Mouse (Mus musculus): ENCODE measurements around the gene Psmd9. TPM values are rescaled to one million over a fixed set of nuclear protein-coding genes. Genes with fewer than 3 reads are reported as not detected.
A peak's percentile ranks its signal among the peaks of the same experiment; 100 is the strongest.

Gene Psmd9
- polyA plus RNA-seq, 1 experiment from 2014 or later: 51.4 TPM

DNA sequence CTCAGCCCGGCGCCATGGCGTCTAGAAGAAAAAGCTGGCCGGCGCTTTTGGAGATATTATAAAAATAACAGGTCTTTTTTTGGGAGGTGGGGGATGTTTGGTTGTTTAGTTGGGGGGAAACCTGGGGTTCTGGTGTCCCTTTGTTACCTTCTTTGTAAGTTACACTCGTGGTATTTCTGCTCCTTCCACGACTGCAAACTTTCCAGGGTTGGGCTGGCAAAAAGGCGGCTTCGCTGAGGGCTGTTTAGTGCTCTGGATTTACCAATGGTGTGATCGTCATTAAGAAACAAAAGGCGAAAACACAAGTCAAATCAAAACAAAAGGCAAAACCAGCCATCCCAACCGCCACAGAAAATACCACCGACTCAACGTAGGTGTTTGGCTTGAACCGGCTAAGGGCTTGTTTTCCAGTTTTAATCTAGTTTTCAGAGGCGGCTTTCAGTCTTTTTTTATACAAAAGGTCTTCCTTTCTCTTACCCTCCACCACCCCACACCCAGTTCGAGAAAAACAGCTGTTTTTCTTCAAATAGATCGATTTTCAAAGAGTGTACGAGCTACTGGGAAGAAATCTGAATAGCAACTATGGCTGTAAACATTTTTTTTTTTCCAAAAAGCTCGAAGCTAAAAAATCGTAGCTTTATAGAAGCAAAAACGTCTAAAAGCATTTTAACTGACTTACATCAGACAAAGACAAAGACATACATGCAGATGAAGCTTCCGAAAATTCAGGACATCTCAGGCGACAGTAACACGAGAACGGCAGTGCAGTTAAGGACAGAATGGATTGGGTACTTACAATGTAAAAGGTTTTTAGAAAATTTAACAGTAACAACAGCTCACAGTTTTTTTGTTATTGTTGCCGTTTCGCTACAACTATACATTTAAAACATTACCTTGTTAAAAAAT is 29.2 kb upstream of the Psmd9 start:
- Histone ChIP-seq H3K4me1 (replicated peaks; ENCODE audit: control insufficient read depth, insufficient read depth) (peaks cover 16% of the 10 kb centered on the region), H3K27ac (replicated peaks) (peak overlapping the region; percentile 100), H3K4me2 (replicated peaks; ENCODE audit: low read depth) (peak overlapping the region; percentile 100), H3K9ac (ENCODE audit: low read length) (peak overlapping the region; percentile 99), H3K4me3 (ENCODE audit: low read depth, low read length) (peak overlapping the region; percentile 92), H3K36me3 (ENCODE audit: control insufficient read depth, insufficient read depth, low read length) (no peaks in the 10 kb centered on the region), H3K9me3 (ENCODE audit: control insufficient read depth, low read length) (no peaks in the 10 kb centered on the region), H3K27me3 (ENCODE audit: control insufficient read depth, insufficient read depth, low read length) (no peaks in the 10 kb centered on the region)
- ATAC-seq (ENCODE audit: low FRiP score, low TSS enrichment) (no peak), DNase-seq (ENCODE audit: low spot score) (no peak)
- WGBS: 1% methylated on average over 28 of the region's 28 CpGs
- no peak for TF ChIP-seq EP300 (optimal IDR thresholded peaks at IDR 0.05)
- TF ChIP-seq CTCF (IDR thresholded peaks at IDR 0.05; ENCODE audit: low read depth): no peak

- TF ChIP-seq CTCF (IDR thresholded peaks at IDR 0.05; ENCODE audit: low read depth): 0 out of 2 replicates have a peak, but pooled peaks have one; percentile 17
- peak; percentile 85 for TF ChIP-seq EP300 (optimal IDR thresholded peaks at IDR 0.05)
- peak overlapping the region; percentile 100 for H3K27ac ChIP-seq (replicated peaks)
- H3K9ac ChIP-seq (ENCODE audit: low read length): peak overlapping the region; percentile 98
- H3K9me3 ChIP-seq (ENCODE audit: control insufficient read depth, low read length): no peaks in the 10 kb centered on the region
- under 1% methylated on average over 31 of the region's 31 CpGs for WGBS
- peaks cover 9% of the 10 kb centered on the region for H3K4me1 ChIP-seq (replicated peaks; ENCODE audit: control insufficient read depth, insufficient read depth)
- peak overlapping the region; percentile 92 for H3K4me3 ChIP-seq (ENCODE audit: low read depth, low read length)
- peak overlapping the region; percentile 100 for H3K4me2 ChIP-seq (replicated peaks; ENCODE audit: low read depth)
- no peaks in the 10 kb centered on the region for H3K36me3 ChIP-seq (ENCODE audit: control insufficient read depth, insufficient read depth, low read length)
- peak; percentile 36 for ATAC-seq (ENCODE audit: low FRiP score, low TSS enrichment)
- DNase-seq (ENCODE audit: low spot score): peak; percentile 90
- H3K27me3 ChIP-seq (ENCODE audit: control insufficient read depth, insufficient read depth, low read length): no peaks in the 10 kb centered on the region
Observed at GRCm38 (mm10) chr5:123140694-123141554, 28.3 kb upstream of the Psmd9 start.

DNA sequence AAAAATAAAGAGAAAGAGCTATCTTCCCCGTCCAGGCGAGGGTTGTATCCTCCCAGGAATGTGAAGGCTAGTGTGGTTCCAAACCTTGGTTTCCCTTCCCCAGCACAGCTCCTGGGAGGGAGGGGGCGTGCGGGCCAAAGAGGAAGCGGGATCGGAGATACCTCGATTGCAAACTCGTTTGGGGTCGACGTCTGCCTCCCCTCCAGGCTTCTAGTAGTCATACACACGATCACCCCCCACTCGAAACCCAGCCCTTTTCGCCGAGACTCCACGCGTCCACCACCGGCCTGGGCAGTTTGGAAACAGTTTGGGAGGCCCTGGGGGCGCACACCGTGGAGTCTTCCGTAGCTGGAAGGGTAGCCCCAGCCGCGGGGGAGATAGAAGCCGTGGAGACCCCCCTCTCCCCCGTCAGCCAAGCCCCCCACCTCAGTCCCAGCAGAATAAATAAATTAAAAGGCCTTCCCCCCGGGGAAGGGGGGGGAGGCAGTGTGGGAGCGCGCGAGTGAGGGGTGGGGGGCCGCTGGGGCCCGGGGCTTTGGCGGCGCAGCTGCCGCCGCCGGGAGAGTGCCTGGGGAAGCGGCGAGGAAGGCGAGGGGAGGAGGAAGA is 27.6 kb upstream of the Psmd9 start:
- peak overlapping the region; percentile 98 for H3K9ac ChIP-seq (ENCODE audit: low read length)
- no peaks in the 10 kb centered on the region for H3K9me3 ChIP-seq (ENCODE audit: control insufficient read depth, low read length)
- DNase-seq (ENCODE audit: low spot score): peak; percentile 64
- H3K4me1 ChIP-seq (replicated peaks; ENCODE audit: control insufficient read depth, insufficient read depth): peaks cover 7% of the 10 kb centered on the region; the same call in 1 of the 2 replicates
- peak overlapping the region; percentile 92 for H3K4me3 ChIP-seq (ENCODE audit: low read depth, low read length)
- WGBS: 0% methylated on average over 34 of the region's 38 CpGs
- ATAC-seq (ENCODE audit: low FRiP score, low TSS enrichment): no peak
- H3K27ac ChIP-seq (replicated peaks): peak overlapping the region; percentile 100
- H3K27me3 ChIP-seq (ENCODE audit: control insufficient read depth, insufficient read depth, low read length): no peaks in the 10 kb centered on the region
- peak overlapping the region; percentile 100 for H3K4me2 ChIP-seq (replicated peaks; ENCODE audit: low read depth)
- peaks cover 5% of the 10 kb centered on the region; the same call in 1 of the 2 replicates for H3K36me3 ChIP-seq (ENCODE audit: control insufficient read depth, insufficient read depth, low read length)
- no peak for TF ChIP-seq EP300 (optimal IDR thresholded peaks at IDR 0.05)
- no peak for TF ChIP-seq CTCF (IDR thresholded peaks at IDR 0.05; ENCODE audit: low read depth)

DNA sequence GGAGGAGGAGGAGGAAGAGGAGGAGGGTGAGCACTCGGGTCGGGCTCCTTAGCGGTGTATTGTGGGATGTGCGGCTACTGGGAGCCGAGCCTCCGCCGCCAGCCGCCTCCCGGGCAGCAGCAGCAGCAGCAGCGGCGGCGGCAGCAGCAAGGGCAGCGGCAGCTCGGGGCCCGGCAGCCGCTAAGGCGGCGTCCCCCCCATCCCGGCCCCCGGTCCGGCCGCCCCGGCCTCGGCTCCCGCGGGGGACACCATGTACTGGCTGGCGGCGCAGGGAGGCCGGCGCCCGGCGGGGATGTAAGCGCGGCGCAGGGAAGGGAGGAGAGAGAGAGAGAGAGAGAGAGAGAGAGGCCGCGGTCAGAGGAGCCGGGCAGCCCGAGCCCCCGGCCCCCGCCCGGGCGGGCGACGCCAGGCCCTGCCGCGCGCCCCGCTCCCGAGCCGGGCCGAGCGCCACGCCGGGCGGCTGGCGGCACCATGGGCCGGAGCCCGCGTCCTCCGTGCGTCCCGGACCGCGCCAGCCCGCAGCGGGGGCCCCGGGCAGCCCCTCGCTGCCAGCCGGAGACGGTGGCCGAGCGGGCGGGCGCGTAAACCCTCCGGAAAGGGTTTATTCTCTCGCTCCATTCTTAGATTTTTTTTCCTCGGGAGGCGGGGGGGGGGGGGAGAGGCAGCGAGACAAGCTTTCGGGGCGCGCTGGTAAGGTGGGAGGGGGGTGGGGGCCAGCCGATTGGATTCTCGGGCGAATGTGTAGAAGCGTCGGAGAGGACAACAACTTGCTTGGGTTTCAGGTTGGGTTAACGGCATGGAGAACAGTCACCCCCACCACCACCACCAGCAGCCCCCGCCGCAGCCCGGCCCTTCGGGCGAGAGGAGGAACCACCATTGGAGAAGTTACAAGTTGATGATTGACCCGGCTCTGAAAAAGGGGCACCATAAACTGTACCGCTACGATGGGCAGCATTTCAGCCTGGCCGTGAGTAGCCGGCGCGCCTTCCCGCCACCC is 26.8 kb upstream of the Psmd9 start, which contains the start of gene Setd1b:
TSS of gene Setd1b (plus strand) at position 33 of the 997 bp plus-strand sequence.
- TF ChIP-seq CTCF (IDR thresholded peaks at IDR 0.05; ENCODE audit: low read depth) (no peak), EP300 (optimal IDR thresholded peaks at IDR 0.05) (no peak)
- ATAC-seq (ENCODE audit: low FRiP score, low TSS enrichment): no peak
- H3K4me3 ChIP-seq (ENCODE audit: low read depth, low read length): peak within 1 kb of the TSS; percentile 92
- H3K4me1 ChIP-seq (replicated peaks; ENCODE audit: control insufficient read depth, insufficient read depth): peaks cover 5% of the 10 kb centered on the region; the same call in 1 of the 2 replicates
- H3K9me3 ChIP-seq (ENCODE audit: control insufficient read depth, low read length): no peaks in the 10 kb centered on the region
- no peaks in the 10 kb centered on the region for H3K27me3 ChIP-seq (ENCODE audit: control insufficient read depth, insufficient read depth, low read length)
- H3K27ac ChIP-seq (replicated peaks): peak within 1 kb of the TSS; percentile 100
- H3K36me3 ChIP-seq (ENCODE audit: control insufficient read depth, insufficient read depth, low read length): peaks cover 9% of the 10 kb centered on the region
- DNase-seq (ENCODE audit: low spot score): peak; percentile 69
- under 1% methylated on average over 81 of the region's 103 CpGs for WGBS
- peak within 1 kb of the TSS; percentile 98 for H3K9ac ChIP-seq (ENCODE audit: low read length)
- H3K4me2 ChIP-seq (replicated peaks; ENCODE audit: low read depth): peak within 1 kb of the TSS; percentile 100
